In genomic region chrX:139424307-139424706, GRCm38 (mm10) we compare ENCODE assay signal across 12 mouse cellular contexts. TPM values are rescaled to one million over a fixed set of nuclear protein-coding genes. Genes with fewer than 3 reads are reported as not detected.
DNase-seq lines count a peak whose midpoint lies in the region; ATAC-seq and TF ChIP-seq lines count a peak whose summit lies in the region.
"Had no signal": no experiment of that assay in that cellular context is flagged by ENCODE, and none has a peak within 500 bp of the region (broad histone marks: within the 10 kb centered on the region; RNA-seq: fewer than 3 reads in every experiment).

No protein-coding gene starts in this region.

- no peaks in the 10 kb centered on the region for H3K36me3 ChIP-seq in forebrain, postnatal 0 days (ENCODE audit: insufficient read depth)
- no peaks in the 10 kb centered on the region for H3K36me3 ChIP-seq in forebrain, embryonic 14.5 days (ENCODE audit: control insufficient read depth, insufficient read depth, low read length)
- no peaks in the 10 kb centered on the region for H3K36me3 ChIP-seq in lung, embryonic 14.5 days (ENCODE audit: insufficient read depth)
- H3K36me3 ChIP-seq: midbrain, embryonic 12.5 days had no signal

- no peak overlapping the region for H3K4me3 ChIP-seq in forebrain, postnatal 0 days (ENCODE audit: low read depth, low read length)
- no peak overlapping the region for H3K4me3 ChIP-seq in forebrain, embryonic 14.5 days (ENCODE audit: low read depth, low read length)
- H3K4me3 ChIP-seq in lung, embryonic 14.5 days (ENCODE audit: low read depth, low read length) = no peak overlapping the region
- H3K4me3 ChIP-seq: midbrain, embryonic 12.5 days had no signal

- ATAC-seq in forebrain, postnatal 0 days = no peak
- ATAC-seq in forebrain, embryonic 14.5 days = no peak
- ATAC-seq in lung, embryonic 14.5 days (ENCODE audit: insufficient read depth) = no peak
- peak; percentile 83 for ATAC-seq in megakaryocyte progenitor cell, adult 5-6 weeks (replicated peaks; ENCODE audit: poor library complexity)
- ATAC-seq: hindbrain, postnatal 0 days had no signal

- no peak overlapping the region for H3K27ac ChIP-seq in forebrain, postnatal 0 days (ENCODE audit: low read depth, low read length)
- no peak overlapping the region for H3K27ac ChIP-seq in forebrain, embryonic 14.5 days (ENCODE audit: low read depth, low read length)
- no peak overlapping the region for H3K27ac ChIP-seq in lung, embryonic 14.5 days (ENCODE audit: low read depth)
- H3K27ac ChIP-seq: hindbrain, postnatal 0 days; midbrain, embryonic 12.5 days had no signal

- H3K9ac ChIP-seq in forebrain, postnatal 0 days = no peak overlapping the region
- no peak overlapping the region for H3K9ac ChIP-seq in forebrain, embryonic 14.5 days (ENCODE audit: low read length)
- H3K9ac ChIP-seq in lung, embryonic 14.5 days = no peak overlapping the region
- H3K9ac ChIP-seq: midbrain, embryonic 12.5 days had no signal

- no peaks in the 10 kb centered on the region for H3K27me3 ChIP-seq in forebrain, postnatal 0 days (ENCODE audit: insufficient read depth, low read length)
- H3K27me3 ChIP-seq in forebrain, embryonic 14.5 days (replicated peaks; ENCODE audit: control insufficient read depth, insufficient read depth, low read length) = no peaks in the 10 kb centered on the region
- no peaks in the 10 kb centered on the region for H3K27me3 ChIP-seq in lung, embryonic 14.5 days (ENCODE audit: insufficient read depth, low read length)
- H3K27me3 ChIP-seq: midbrain, embryonic 12.5 days had no signal

- 0 out of 2 replicates have a peak, but pooled peaks have one; percentile 14 for TF ChIP-seq CTCF in forebrain, postnatal 0 days (IDR thresholded peaks at IDR 0.05; ENCODE audit: low read depth)
- peak; percentile 47 for TF ChIP-seq CTCF in lung, embryonic 14.5 days (IDR thresholded peaks at IDR 0.05; ENCODE audit: low read depth)

- no peak overlapping the region for H3K4me2 ChIP-seq in forebrain, postnatal 0 days (ENCODE audit: low read depth)
- no peak overlapping the region for H3K4me2 ChIP-seq in forebrain, embryonic 14.5 days (ENCODE audit: low read length)
- no peak overlapping the region for H3K4me2 ChIP-seq in lung, embryonic 14.5 days
- H3K4me2 ChIP-seq: midbrain, embryonic 12.5 days had no signal

- H3K4me1 ChIP-seq in forebrain, postnatal 0 days (ENCODE audit: insufficient read depth) = no peaks in the 10 kb centered on the region
- H3K4me1 ChIP-seq in forebrain, embryonic 14.5 days (ENCODE audit: control insufficient read depth, insufficient read depth, low read length) = no peaks in the 10 kb centered on the region
- no peaks in the 10 kb centered on the region for H3K4me1 ChIP-seq in lung, embryonic 14.5 days (ENCODE audit: insufficient read depth)
- H3K4me1 ChIP-seq: midbrain, embryonic 12.5 days had no signal

- DNase-seq in forebrain, postnatal 0 days = no peak
- DNase-seq in forebrain, embryonic 14.5 days (ENCODE audit: low spot score) = no peak
- DNase-seq in lung, embryonic 14.5 days = no peak
- DNase-seq in lung, postnatal 4 days = no peak
- DNase-seq in R1 (ENCODE audit: low read depth, low spot score) = peak; percentile 44
- DNase-seq in frontal cortex, postnatal 14 days (ENCODE audit: low spot score in 2 of 2) = no peak
- no peak for DNase-seq in adrenal gland, adult (ENCODE audit: inconsistent age in 2 of 2, low spot score in 1 of 2)
- DNase-seq: B cell, adult 2 months; cerebellum, adult 18-20 months had no signal

- H3K9me3 ChIP-seq in forebrain, postnatal 0 days (ENCODE audit: low read length) = no peaks in the 10 kb centered on the region
- no peaks in the 10 kb centered on the region for H3K9me3 ChIP-seq in forebrain, embryonic 14.5 days (replicated peaks; ENCODE audit: control insufficient read depth, low read length)
- H3K9me3 ChIP-seq in lung, embryonic 14.5 days (ENCODE audit: low read depth, low read length) = no peaks in the 10 kb centered on the region
- H3K9me3 ChIP-seq: midbrain, embryonic 12.5 days had no signal

- WGBS in forebrain, postnatal 0 days = 94% methylated on average over 1 of the region's 1 CpGs
- 88% methylated on average over 1 of the region's 1 CpGs for WGBS in forebrain, embryonic 14.5 days
- 92% methylated on average over 1 of the region's 1 CpGs for WGBS in lung, embryonic 14.5 days

RNA-seq across cellular contexts. Expression of gene D330045A20Rik, which starts 55.9 kb away (rescaled TPM):
- 1.2 and 1.8 TPM in 2 replicates for total RNA-seq in forebrain, postnatal 0 days (2014; rRNA removed)
- 0.74 and 1.3 TPM in 2 replicates for polyA plus RNA-seq in forebrain, postnatal 0 days (2015; fragmentation: Nextera tagmentation; extraction: Ambion mirVana)
- polyA plus RNA-seq in forebrain, embryonic 14.5 days (2014; fragmentation: Nextera tagmentation; extraction: Ambion mirVana) = 1.8 and 1.9 TPM in 2 replicates
- 1.6 and 1.7 TPM in 2 replicates for polyA plus RNA-seq in lung, embryonic 14.5 days (2014; fragmentation: Nextera tagmentation; extraction: Ambion mirVana)
- 0.59 and 0.81 TPM in 2 replicates for total RNA-seq in megakaryocyte progenitor cell, adult 5-6 weeks (2015)
- 0.37 and 2.0 TPM in 2 replicates for total RNA-seq in megakaryocyte progenitor cell, adult 5-6 weeks (2017)
